Mouse (Mus musculus) liver, embryonic 13.5 days (tissue): ENCODE results near the gene Cyp2w1. TPM values are rescaled to one million over a fixed set of nuclear protein-coding genes. Genes with fewer than 3 reads are reported as not detected.
A peak's percentile ranks its signal among the peaks of the same experiment; 100 is the strongest.

Experiments
- ATAC-seq: fragments of 200-750 bp; cut with Nextera tagmentation; 2 replicates; pipeline ENCODE4 v1.8.0; 2017; ENCODE audit warnings: low read depth, mild to moderate bottlenecking, moderate number of reproducible peaks, moderate library complexity
- DNase-seq: peaks from one replicate; pipeline ENCODE4 v3.0.0; 2022
- H3K27ac ChIP-seq: fragments of 300-500 bp; sonication (generic); 2 replicates; pipeline ENCODE4 v1.5.1; 2015; ENCODE audit warnings: moderate library complexity, mild to moderate bottlenecking, inconsistent platforms
- H3K27me3 ChIP-seq: fragments of 300-500 bp; sonication (generic); 2 replicates; pipeline ENCODE4 v1.6.1; 2015; ENCODE audit warnings: mild to moderate bottlenecking, inconsistent platforms
- H3K36me3 ChIP-seq: fragments of 300-500 bp; sonication (generic); 2 replicates; pipeline ENCODE4 v1.6.1; 2015; ENCODE audit warnings: mild to moderate bottlenecking, inconsistent platforms
- H3K4me1 ChIP-seq: fragments of 300-500 bp; sonication (generic); replicated peaks from 2 replicates; pipeline ENCODE4 v1.6.1; 2015; ENCODE audit warnings: inconsistent platforms
- H3K4me2 ChIP-seq: fragments of 300-500 bp; sonication (generic); 2 replicates; pipeline ENCODE4 v1.6.1; 2015; ENCODE audit warnings: inconsistent platforms, mild to moderate bottlenecking, moderate library complexity
- H3K4me3 ChIP-seq: fragments of 300-500 bp; sonication (generic); replicated peaks from 2 replicates; pipeline ENCODE4 v1.5.1; 2015; ENCODE audit warnings: mild to moderate bottlenecking, inconsistent platforms
- H3K9ac ChIP-seq: fragments of 300-500 bp; sonication (generic); 2 replicates; pipeline ENCODE4 v1.6.1; 2015; ENCODE audit warnings: mild to moderate bottlenecking, inconsistent platforms
- H3K9me3 ChIP-seq: fragments of 300-500 bp; sonication (generic); replicated peaks from 2 replicates; pipeline ENCODE4 v1.6.1; 2016; ENCODE audit warnings: inconsistent platforms
- WGBS: fragments of 180-500 bp; shearing (Covaris S2); methylation state at CpG from one replicate; pipeline ENCODE4 v1.1.7; 2015; ENCODE audit not compliant: insufficient replicate concordance; 5-methylcytosine and 5-hydroxymethylcytosine counted together
- polyA plus RNA-seq: library from polyadenylated mRNA; unstranded; fragments of >200 nt; fragmentation: Nextera tagmentation; extraction: Ambion mirVana; gene quantifications from 2 replicates; pipeline ENCODE4 v1.2.1, GENCODE M21; 2015

The Cyp2w1 gene
- polyA plus RNA-seq, 1 experiment from 2014 or later: not detected

DNA sequence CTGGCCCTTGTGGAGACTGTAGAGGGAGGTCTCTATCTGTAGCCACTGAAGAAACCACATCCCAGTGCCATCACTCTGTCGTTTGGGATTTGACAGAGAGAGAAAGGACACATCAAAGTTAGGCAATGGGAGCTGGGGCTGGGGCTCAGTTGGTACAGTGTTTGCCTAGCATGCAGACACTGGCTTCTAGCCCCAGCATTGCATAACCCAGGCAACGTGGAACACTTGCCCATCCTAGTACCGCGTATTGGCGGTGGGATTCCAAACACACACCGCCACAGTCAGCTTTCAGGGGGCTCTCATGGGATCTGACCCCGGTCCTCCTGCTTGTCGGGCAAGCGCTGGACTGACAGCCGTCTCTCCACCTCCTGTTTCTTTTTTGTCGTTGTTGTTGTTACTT is 14.1 kb downstream of the Cyp2w1 start:
- H3K9ac ChIP-seq: no peak overlapping the region
- no peaks in the 10 kb centered on the region for H3K27me3 ChIP-seq
- ATAC-seq (no peak), DNase-seq (no peak)
- WGBS: 69% methylated on average over 11 of the region's 11 CpGs
- H3K4me3 ChIP-seq: no peak overlapping the region
- H3K27ac ChIP-seq: peak overlapping the region; percentile 66
- H3K4me2 ChIP-seq: no peak overlapping the region
- peaks cover 73% of the 10 kb centered on the region for H3K4me1 ChIP-seq
- no peaks in the 10 kb centered on the region for H3K9me3 ChIP-seq
- H3K36me3 ChIP-seq: peaks cover 7% of the 10 kb centered on the region

DNA sequence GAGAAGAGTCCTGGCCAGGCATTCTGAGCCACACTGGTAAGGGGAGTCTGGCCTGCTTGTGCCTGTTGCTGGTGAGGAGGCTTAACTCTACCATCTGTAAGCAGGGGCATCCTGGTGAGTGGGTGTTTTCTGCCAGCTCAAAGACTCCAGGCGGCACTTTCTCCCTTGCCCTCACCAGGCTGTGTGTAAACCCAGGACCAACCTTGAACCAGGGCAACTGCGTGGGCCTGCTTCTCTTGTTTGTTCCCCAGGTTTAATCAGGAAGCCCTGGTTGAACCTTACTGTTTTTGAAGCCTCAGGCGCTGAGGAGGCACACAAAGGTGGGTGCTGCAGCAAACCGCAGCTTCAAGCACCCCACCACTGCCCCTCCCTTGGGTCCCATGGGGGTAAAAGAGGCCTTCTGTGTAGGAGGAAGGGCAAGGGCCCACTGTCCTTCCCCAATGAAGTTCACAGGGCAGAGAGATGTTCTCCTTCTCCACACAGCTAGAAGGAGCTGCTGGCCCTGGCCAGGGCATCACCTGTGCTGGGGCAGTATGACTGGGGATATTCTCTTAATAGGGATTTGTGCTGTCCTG is 15.6 kb downstream of the Cyp2w1 start:
- peak overlapping the region; percentile 66 for H3K27ac ChIP-seq
- DNase-seq (no peak), ATAC-seq (no peak)
- peaks cover 5% of the 10 kb centered on the region for H3K36me3 ChIP-seq
- 0 out of 2 replicates have a peak overlapping the region, but pooled peaks have one; percentile 13 for H3K9ac ChIP-seq
- no peaks in the 10 kb centered on the region for H3K9me3 ChIP-seq
- 75% methylated on average over 4 of the region's 4 CpGs for WGBS
- H3K27me3 ChIP-seq: no peaks in the 10 kb centered on the region
- H3K4me3 ChIP-seq: no peak overlapping the region
- H3K4me2 ChIP-seq: no peak overlapping the region
- peaks cover 84% of the 10 kb centered on the region for H3K4me1 ChIP-seq

DNA sequence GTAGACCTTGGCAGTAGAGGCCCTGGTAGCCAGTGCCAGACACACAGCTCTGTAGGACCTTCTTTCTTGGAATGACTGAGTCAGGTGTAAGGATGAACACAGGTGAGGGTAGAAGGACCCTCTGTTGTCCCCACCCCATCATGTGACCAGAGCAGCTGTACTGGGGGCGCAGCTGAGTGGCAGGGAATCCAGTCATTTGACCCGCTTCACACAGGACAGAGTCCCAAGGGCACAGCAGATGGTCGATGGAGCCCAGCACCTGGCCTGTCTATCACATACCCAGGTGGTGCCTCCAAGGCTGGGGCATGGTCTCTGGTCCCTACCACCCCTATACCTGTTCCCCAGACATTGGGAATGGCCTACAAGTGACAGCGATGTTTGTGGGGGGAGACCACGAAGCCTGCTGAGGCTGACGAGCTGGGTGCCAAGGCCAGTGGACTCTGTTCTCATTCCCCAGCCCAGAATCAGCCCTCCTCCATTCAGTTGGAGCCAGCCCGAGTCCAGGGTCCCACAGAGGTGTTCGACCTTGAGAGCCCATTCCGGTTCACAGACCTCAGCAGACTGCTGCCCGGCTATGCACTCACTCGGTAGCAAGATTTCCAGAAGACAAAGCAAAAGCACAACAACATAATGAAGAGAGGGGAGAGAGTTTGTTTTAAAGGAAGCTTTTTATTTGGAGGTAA is 16.4 kb downstream of the Cyp2w1 start:
- Histone ChIP-seq H3K4me3 (no peak overlapping the region), H3K4me1 (peaks cover 92% of the 10 kb centered on the region), H3K36me3 (peaks cover 1% of the 10 kb centered on the region; the same call in 1 of the 2 replicates), H3K27me3 (no peaks in the 10 kb centered on the region), H3K9me3 (no peaks in the 10 kb centered on the region), H3K9ac (no peak overlapping the region), H3K27ac (peak overlapping the region; percentile 66), H3K4me2 (no peak overlapping the region)
- no peak for DNase-seq
- 80% methylated on average over 11 of the region's 11 CpGs for WGBS
- no peak for ATAC-seq

DNA sequence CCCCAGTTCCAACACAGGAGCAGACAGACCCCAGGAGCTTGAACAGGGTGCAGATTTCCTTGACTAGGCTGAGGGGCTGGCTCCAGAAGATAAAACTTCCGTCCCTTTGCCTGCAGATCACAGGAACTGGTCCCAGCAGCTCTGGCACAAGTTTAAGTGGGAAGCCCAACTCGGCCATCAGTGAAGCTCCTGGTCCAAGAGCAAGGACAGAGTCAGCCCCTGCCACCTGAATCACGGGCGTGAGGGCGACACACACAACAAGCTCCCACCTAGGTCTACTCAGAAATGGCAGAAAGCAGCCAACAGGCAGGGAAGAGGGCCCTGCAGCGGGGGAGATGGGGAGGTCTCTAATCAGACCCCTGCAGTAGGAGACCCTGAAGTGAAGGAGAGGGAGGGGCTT is 17.9 kb downstream of the Cyp2w1 start:
- H3K9me3 ChIP-seq: no peaks in the 10 kb centered on the region
- no peaks in the 10 kb centered on the region for H3K27me3 ChIP-seq
- DNase-seq (no peak), ATAC-seq (no peak)
- peak overlapping the region; percentile 100 for H3K27ac ChIP-seq
- H3K36me3 ChIP-seq: no peaks in the 10 kb centered on the region
- peaks cover 93% of the 10 kb centered on the region for H3K4me1 ChIP-seq
- peak overlapping the region; percentile 93 for H3K4me2 ChIP-seq
- 56% methylated on average over 6 of the region's 6 CpGs for WGBS
- peak overlapping the region; percentile 72; the same call in 1 of the 2 replicates for H3K4me3 ChIP-seq
- H3K9ac ChIP-seq: peak overlapping the region; percentile 93

DNA sequence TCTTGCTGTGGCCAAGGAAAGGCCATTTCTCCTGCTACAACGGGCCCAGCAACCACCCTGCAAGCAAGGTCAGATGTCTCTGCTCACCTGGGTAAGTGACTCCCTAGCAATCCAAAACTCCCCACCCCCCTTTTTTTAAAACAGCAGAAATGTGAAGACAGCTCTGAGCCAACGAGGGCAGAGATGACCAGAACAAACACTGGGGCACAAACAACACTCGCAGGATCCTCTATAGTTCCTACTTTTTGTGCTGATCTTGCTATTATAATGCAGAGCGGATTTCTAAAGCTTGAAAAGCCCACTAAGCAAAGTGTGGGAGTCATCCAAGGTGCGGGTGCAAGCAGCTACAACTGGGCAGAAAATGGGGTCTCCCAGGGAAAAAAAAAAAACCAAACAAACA is 18.7 kb downstream of the Cyp2w1 start:
- peak overlapping the region; percentile 72 for H3K4me3 ChIP-seq
- H3K4me1 ChIP-seq: peaks cover 95% of the 10 kb centered on the region
- ATAC-seq: no peak
- peak overlapping the region; percentile 93 for H3K4me2 ChIP-seq
- no peaks in the 10 kb centered on the region for H3K36me3 ChIP-seq
- DNase-seq: no peak
- H3K9me3 ChIP-seq: no peaks in the 10 kb centered on the region
- peak overlapping the region; percentile 100 for H3K27ac ChIP-seq
- no peaks in the 10 kb centered on the region for H3K27me3 ChIP-seq
- peak overlapping the region; percentile 93 for H3K9ac ChIP-seq
- 59% methylated on average over 5 of the region's 5 CpGs for WGBS

DNA sequence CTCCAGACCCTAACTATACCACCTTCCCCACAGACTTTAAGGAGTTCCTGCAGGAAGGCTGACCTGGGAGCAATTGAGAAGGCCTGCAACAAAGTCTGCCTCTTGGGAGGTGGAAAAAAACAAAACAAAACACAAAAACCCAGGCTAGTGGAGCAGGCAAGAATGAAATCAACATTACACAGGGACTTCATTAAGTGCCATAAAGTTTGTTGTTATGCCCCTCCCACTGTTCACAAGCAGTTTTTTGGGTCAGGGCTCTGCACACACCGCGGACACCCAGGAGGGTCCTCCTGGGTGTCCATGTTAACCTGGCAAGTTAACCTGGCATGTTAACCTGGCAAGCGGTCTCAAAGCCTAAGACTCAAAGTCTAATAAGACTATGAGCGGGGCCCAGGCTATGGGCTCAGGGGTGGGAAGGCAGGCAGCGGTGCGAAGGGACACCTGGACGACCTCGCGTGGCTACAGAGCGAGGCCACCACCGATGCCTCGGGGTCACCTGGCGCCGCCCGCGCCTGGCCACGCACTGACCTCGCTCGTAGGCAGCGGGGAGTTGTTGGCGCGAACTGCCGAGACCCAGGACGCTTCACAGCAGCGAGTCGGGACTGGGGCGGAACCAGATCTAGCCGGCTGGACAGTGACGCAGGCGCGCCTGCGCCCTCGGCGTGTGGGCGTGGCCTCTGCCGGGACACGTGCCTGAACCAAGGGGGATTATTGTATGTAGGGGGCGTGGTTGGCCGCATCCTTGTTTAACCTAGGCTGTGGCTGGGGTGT is 19.4 kb downstream of the Cyp2w1 start:
- Histone ChIP-seq H3K9me3 (no peaks in the 10 kb centered on the region), H3K4me2 (peak overlapping the region; percentile 93), H3K36me3 (no peaks in the 10 kb centered on the region), H3K4me3 (peak overlapping the region; percentile 72), H3K27me3 (no peaks in the 10 kb centered on the region), H3K27ac (peak overlapping the region; percentile 100), H3K4me1 (peaks cover 95% of the 10 kb centered on the region), H3K9ac (peak overlapping the region; percentile 93)
- ATAC-seq: peak; percentile 87
- under 1% methylated on average over 39 of the region's 39 CpGs for WGBS
- peak; percentile 92 for DNase-seq

DNA sequence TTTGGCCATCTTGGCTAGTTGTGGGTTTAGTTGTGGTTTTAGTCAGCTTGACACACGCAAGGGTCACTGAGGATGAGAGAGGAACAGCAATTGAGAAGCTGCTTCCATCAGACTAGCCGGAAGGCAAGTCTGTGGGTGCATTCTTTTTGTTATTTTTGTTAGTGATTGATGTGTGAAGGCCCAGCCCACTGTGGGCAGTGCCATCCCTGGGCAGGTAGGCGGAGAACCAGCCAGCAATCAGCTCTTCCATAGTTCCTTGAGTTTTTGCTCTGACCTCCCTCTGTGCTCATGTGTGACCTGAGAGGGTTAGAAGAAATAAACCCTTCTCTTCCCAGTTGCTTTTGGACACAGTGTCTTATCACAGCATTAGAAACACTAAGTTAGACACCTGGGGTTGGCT is 20.7 kb downstream of the Cyp2w1 start:
- 63% methylated on average over 3 of the region's 3 CpGs for WGBS
- Histone ChIP-seq H3K9me3 (no peaks in the 10 kb centered on the region), H3K27ac (peak overlapping the region; percentile 100), H3K9ac (peak overlapping the region; percentile 93; the same call in 1 of the 2 replicates), H3K4me3 (no peak overlapping the region), H3K4me1 (peaks cover 95% of the 10 kb centered on the region), H3K27me3 (no peaks in the 10 kb centered on the region), H3K4me2 (peak overlapping the region; percentile 93), H3K36me3 (no peaks in the 10 kb centered on the region)
- no peak for ATAC-seq
- no peak for DNase-seq

DNA sequence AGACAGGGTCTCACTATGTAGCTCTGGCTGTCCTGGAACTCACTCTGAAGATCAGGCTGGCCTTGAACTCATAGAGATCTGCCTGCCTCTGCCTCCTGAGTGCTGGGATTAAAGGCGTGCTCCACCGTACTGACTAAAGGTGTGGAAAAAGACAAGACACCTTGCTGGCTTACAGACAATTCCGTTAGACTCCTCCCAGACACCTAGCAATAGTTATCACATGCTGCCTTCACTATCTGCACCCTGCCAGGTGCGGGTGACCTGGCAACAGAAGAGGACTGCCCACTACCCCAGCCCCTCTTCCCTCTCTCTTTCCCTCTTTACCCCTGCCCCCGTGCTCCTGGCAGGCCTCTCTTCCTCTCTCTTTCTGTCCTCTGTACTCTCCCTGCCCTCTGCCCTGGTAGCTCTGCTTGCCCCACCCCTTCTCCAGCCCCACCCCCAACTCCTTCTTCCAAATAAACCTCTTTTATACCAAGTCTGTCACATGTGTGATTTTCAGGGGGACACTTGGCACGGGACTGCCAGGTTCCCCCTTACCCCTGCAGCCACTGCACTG is 21.6 kb downstream of the Cyp2w1 start:
- H3K36me3 ChIP-seq: no peaks in the 10 kb centered on the region
- H3K27ac ChIP-seq: peak overlapping the region; percentile 100
- no peak for DNase-seq
- H3K4me2 ChIP-seq: 0 out of 2 replicates have a peak overlapping the region, but pooled peaks have one; percentile 19
- no peaks in the 10 kb centered on the region for H3K27me3 ChIP-seq
- H3K9me3 ChIP-seq: no peaks in the 10 kb centered on the region
- peak overlapping the region; percentile 33; the same call in 1 of the 2 replicates for H3K9ac ChIP-seq
- H3K4me1 ChIP-seq: peaks cover 95% of the 10 kb centered on the region
- 48% methylated on average over 6 of the region's 6 CpGs for WGBS
- no peak for ATAC-seq
- H3K4me3 ChIP-seq: no peak overlapping the region

DNA sequence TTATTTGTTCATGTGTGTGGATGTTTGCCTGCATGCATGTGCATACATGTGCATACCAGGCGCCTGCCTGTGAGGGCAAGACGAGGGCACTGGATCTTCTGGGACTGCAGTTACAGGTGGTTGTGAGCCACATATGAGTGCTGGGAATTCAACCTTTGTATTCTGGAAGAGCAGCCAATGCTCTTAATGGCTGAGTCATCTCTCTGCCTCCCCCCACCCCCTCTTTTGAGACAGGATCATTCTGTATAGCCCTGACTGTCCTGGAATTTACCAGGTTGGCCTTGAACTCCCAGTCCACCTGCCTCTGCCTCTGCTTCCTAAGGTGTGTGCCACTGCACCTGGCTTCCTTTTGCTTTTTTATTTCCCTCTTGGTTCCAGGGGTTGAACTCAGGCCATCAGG is 22.4 kb downstream of the Cyp2w1 start:
- H3K9me3 ChIP-seq: no peaks in the 10 kb centered on the region
- H3K4me2 ChIP-seq: no peak overlapping the region
- no peaks in the 10 kb centered on the region for H3K36me3 ChIP-seq
- peaks cover 97% of the 10 kb centered on the region for H3K4me1 ChIP-seq
- DNase-seq: no peak
- no peaks in the 10 kb centered on the region for H3K27me3 ChIP-seq
- H3K27ac ChIP-seq: peak overlapping the region; percentile 100
- H3K9ac ChIP-seq: 0 out of 2 replicates have a peak overlapping the region, but pooled peaks have one; percentile 33
- ATAC-seq: no peak
- WGBS: 70% methylated on average over 2 of the region's 2 CpGs
- no peak overlapping the region for H3K4me3 ChIP-seq

DNA sequence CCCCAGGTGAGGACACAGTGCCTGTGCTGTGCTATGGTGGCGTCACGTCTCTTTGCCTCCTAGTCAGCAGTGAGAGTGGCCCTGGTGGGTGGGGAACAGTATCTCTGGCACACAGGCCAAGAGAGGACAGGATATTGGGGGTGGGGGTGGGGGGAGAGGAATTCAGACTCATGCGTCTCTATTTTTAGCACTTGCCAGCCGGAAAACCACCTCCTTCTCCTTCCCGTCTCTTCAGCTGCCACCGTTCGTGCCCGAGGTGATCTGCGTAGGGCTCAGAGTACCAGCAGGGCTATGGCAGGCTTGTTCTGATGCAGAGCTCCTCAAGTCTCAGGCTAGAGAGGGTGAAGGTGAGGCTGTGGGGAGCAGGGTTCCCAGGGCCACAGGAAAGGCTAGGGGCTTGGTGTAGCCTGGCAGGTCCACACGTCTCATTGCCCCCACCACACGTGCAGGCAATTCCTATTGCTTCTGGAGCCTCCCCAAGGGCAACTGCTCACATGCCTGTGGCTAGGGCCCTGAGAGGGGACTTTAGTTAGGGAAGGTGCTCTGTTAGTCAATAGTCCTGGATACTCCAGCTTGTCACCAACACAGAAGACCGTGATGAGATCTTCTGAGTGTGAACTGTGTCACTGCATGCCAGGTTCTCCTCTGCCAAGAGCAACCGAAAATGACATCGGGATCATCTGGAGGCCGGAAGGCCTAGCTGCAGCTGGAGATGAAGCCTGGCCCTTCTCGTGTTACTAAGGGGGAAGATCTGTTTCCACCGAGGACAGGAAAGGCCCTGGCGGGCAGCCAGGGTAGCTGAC is 25.3 kb downstream of the Cyp2w1 start, which contains the start of gene Gpr146:
Gpr146 (plus strand) TSS at position 230 of the 803 bp plus-strand sequence.
- no peaks in the 10 kb centered on the region for H3K9me3 ChIP-seq
- peak within 1 kb of the TSS; percentile 100 for H3K27ac ChIP-seq
- H3K27me3 ChIP-seq: no peaks in the 10 kb centered on the region
- no peaks in the 10 kb centered on the region for H3K36me3 ChIP-seq
- DNase-seq (no peak), ATAC-seq (no peak)
- WGBS: 22% methylated on average over 18 of the region's 18 CpGs
- peaks cover 93% of the 10 kb centered on the region for H3K4me1 ChIP-seq
- peak within 1 kb of the TSS; percentile 97 for H3K9ac ChIP-seq
- peak within 1 kb of the TSS; percentile 98; the same call in 1 of the 2 replicates for H3K4me3 ChIP-seq
- peak within 1 kb of the TSS; percentile 89 for H3K4me2 ChIP-seq
